Mouse (Mus musculus): ENCODE results near the gene Elk3. TPM values are rescaled to one million over a fixed set of nuclear protein-coding genes. Genes with fewer than 3 reads are reported as not detected.
A peak's percentile ranks its signal among the peaks of the same experiment; 100 is the strongest.
"Not testable (repeated sequence)": the region's sequence is repeated elsewhere in the genome, so short reads cannot be mapped to it uniquely, and the experiment has no call there.

The Elk3 gene
- total RNA-seq (2021): 10 to 100 TPM; 13.5 to 16.6 TPM
- long read RNA-seq, experiment 1, full-length matches to known transcripts: 5 of 8 reads
- long read RNA-seq, experiment 1, partial matches to known transcripts: 1 of 8 reads
- long read RNA-seq, experiment 1, other reads (novel, unspliced or antisense): 2 of 8 reads
- long read RNA-seq, experiment 2, full-length matches to known transcripts: 15 of 20 reads
- long read RNA-seq, experiment 2, partial matches to known transcripts: 3 of 20 reads
- long read RNA-seq, experiment 2, other reads (novel, unspliced or antisense): 2 of 20 reads

- peak; percentile 44 for DNase-seq
Observed at GRCm38 (mm10) chr10:93310721-93311411, at the start of gene Elk3. Gene Elk3 (minus strand): TSS chr10:93311135.

GRCm38 (mm10) chr10:93360623-93361022 lies 49.7 kb upstream of the Elk3 start:
- no peak for DNase-seq

- DNase-seq: not testable (repeated sequence)
Observed at GRCm38 (mm10) chr10:93360190-93360589, 49.3 kb upstream of the Elk3 start.

- no peak for DNase-seq
Observed at GRCm38 (mm10) chr10:93359339-93359863, 48.5 kb upstream of the Elk3 start.

- DNase-seq: no peak
Observed at GRCm38 (mm10) chr10:93358878-93359277, 47.9 kb upstream of the Elk3 start.

GRCm38 (mm10) chr10:93357162-93357561 lies 46.2 kb upstream of the Elk3 start:
- DNase-seq: no peak

GRCm38 (mm10) chr10:93356122-93356521 lies 45.2 kb upstream of the Elk3 start:
- DNase-seq: no peak

- no peak for DNase-seq
Observed at GRCm38 (mm10) chr10:93355276-93355927, 44.5 kb upstream of the Elk3 start.

- DNase-seq: no peak
Observed at GRCm38 (mm10) chr10:93353545-93354326, 42.8 kb upstream of the Elk3 start.

GRCm38 (mm10) chr10:93347918-93348505 lies 37.1 kb upstream of the Elk3 start:
- no peak for DNase-seq

GRCm38 (mm10) chr10:93347387-93347786 lies 36.5 kb upstream of the Elk3 start:
- DNase-seq: no peak

GRCm38 (mm10) chr10:93346208-93346936 lies 35.4 kb upstream of the Elk3 start:
- DNase-seq: no peak

GRCm38 (mm10) chr10:93345497-93345896 lies 34.6 kb upstream of the Elk3 start:
- no peak for DNase-seq

- DNase-seq: no peak
Observed at GRCm38 (mm10) chr10:93343469-93343868, 32.5 kb upstream of the Elk3 start.

GRCm38 (mm10) chr10:93342986-93343385 lies 32.1 kb upstream of the Elk3 start:
- DNase-seq: no peak

GRCm38 (mm10) chr10:93338526-93338925 lies 27.6 kb upstream of the Elk3 start:
- DNase-seq: no peak

GRCm38 (mm10) chr10:93336462-93336931 lies 25.6 kb upstream of the Elk3 start:
- no peak for DNase-seq

- peak; percentile 57 for DNase-seq
Observed at GRCm38 (mm10) chr10:93335828-93336461, 25.0 kb upstream of the Elk3 start.

GRCm38 (mm10) chr10:93335001-93335400 lies 24.1 kb upstream of the Elk3 start:
- DNase-seq: no peak

GRCm38 (mm10) chr10:93333239-93333638 lies 22.3 kb upstream of the Elk3 start:
- DNase-seq: no peak
